Mouse (Mus musculus) CH12.LX (cell line): ENCODE data around the gene Pbx2. TPM values are rescaled to one million over a fixed set of nuclear protein-coding genes. Genes with fewer than 3 reads are reported as not detected.

Experiments used
- DNase-seq: peaks from one replicate; pipeline ENCODE4 v3.0.0-alpha.2; 2013; ENCODE audit errors: extremely low read depth
- H3K27ac ChIP-seq: 2 replicates; pipeline ENCODE4 v1.5.1; 2012; ENCODE audit warnings: low read depth, mild to moderate bottlenecking, control low read depth, moderate library complexity; ENCODE audit not compliant: insufficient read depth
- H3K27me3 ChIP-seq: replicated peaks from 2 replicates; pipeline ENCODE3; 2012; ENCODE audit warnings: inconsistent platforms
- H3K36me3 ChIP-seq, 2 experiments: replicated peaks in 1 of 2; 2 replicates each; pipeline versions ENCODE3 to v1.6.1; 2012; ENCODE audit warnings: inconsistent platforms in 1 of 2, low read length in 1 of 2, mild to moderate bottlenecking in 1 of 2, mixed read lengths in 1 of 2, moderate library complexity in 1 of 2; ENCODE audit not compliant: control insufficient read depth in 1 of 2, insufficient read depth in 1 of 2
- H3K4me1 ChIP-seq, 2 experiments: 2 replicates each; pipeline ENCODE4 v1.6.1; 2012; ENCODE audit warnings: inconsistent platforms in 1 of 2, moderate library complexity in 1 of 2; ENCODE audit not compliant: insufficient read depth in 2 of 2, control insufficient read depth in 1 of 2
- H3K4me2 ChIP-seq: 2 replicates; pipeline ENCODE4 v1.6.1; 2012; ENCODE audit warnings: low read depth, mild to moderate bottlenecking, control low read depth; ENCODE audit not compliant: poor library complexity, insufficient read depth, severe bottlenecking
- H3K4me3 ChIP-seq, 3 experiments: fragments of 150-350 bp in 1 of 3; sonication (generic) in 1 of 3; replicated peaks in 1 of 3; 2 replicates each; pipeline versions ENCODE3 to v1.5.1; 2011 to 2012; ENCODE audit warnings: low read depth in 2 of 3, low read length in 2 of 3, mild to moderate bottlenecking in 2 of 3, moderate library complexity in 2 of 3, control low read depth in 1 of 3, improper control_type of control experiment in 1 of 3, inconsistent platforms in 1 of 3, mixed read lengths in 1 of 3; ENCODE audit not compliant: poor library complexity in 1 of 3
- H3K79me2 ChIP-seq: replicated peaks from 2 replicates; pipeline ENCODE4 v1.6.1; 2012; ENCODE audit warnings: mild to moderate bottlenecking, moderate library complexity; ENCODE audit not compliant: control insufficient read depth, poor library complexity, insufficient read depth, severe bottlenecking; ENCODE audit errors: extremely low read depth
- H3K9ac ChIP-seq: 2 replicates; pipeline ENCODE4 v1.6.1; 2012; ENCODE audit warnings: low read depth, mild to moderate bottlenecking, control low read depth, moderate library complexity; ENCODE audit not compliant: insufficient read depth
- H3K9me3 ChIP-seq: replicated peaks from 2 replicates; pipeline ENCODE3; 2012; ENCODE audit warnings: low read length, inconsistent platforms, mixed read lengths
- BHLHE40 ChIP-seq: IDR thresholded peaks from 2 replicates; pipeline ENCODE4 v1.6.1; 2011; ENCODE audit warnings: mild to moderate bottlenecking, low read depth, low read length, improper control_type of control experiment
- CHD1 ChIP-seq: IDR thresholded peaks from 2 replicates; pipeline ENCODE4 v1.6.1; 2012; ENCODE audit warnings: low read depth, low read length, improper control_type of control experiment, inconsistent platforms
- CTCF ChIP-seq, 2 experiments: IDR thresholded peaks in 1 of 2; conservative IDR thresholded peaks in 1 of 2; 2 replicates each; pipeline ENCODE4 v1.5.1; 2011 to 2012; ENCODE audit warnings: low read depth in 2 of 2, low read length in 2 of 2, improper control_type of control experiment in 1 of 2, inconsistent platforms in 1 of 2, mild to moderate bottlenecking in 1 of 2, moderate library complexity in 1 of 2
- E2F4 ChIP-seq: IDR thresholded peaks from 2 replicates; pipeline ENCODE4 v1.6.1; 2011; ENCODE audit warnings: low read depth, low read length, improper control_type of control experiment; ENCODE audit not compliant: insufficient replicate concordance
- ETS1 ChIP-seq: conservative IDR thresholded peaks from 2 replicates; pipeline ENCODE4 v1.6.1; 2012; ENCODE audit warnings: low read depth, mild to moderate bottlenecking, inconsistent platforms, low read length, improper control_type of control experiment, moderate library complexity
- GABPA ChIP-seq: IDR thresholded peaks from 2 replicates; pipeline ENCODE4 v1.6.1; 2012; ENCODE audit warnings: low read depth, low read length, improper control_type of control experiment, inconsistent platforms; ENCODE audit not compliant: insufficient replicate concordance
- JUN ChIP-seq: IDR thresholded peaks from 2 replicates; pipeline ENCODE4 v1.6.1; 2011; ENCODE audit warnings: low read depth, mild to moderate bottlenecking, low read length, improper control_type of control experiment, moderate library complexity; ENCODE audit not compliant: insufficient read depth
- MAFK ChIP-seq: IDR thresholded peaks from 2 replicates; pipeline ENCODE4 v1.6.1; 2011; ENCODE audit warnings: low read length, improper control_type of control experiment; ENCODE audit not compliant: insufficient replicate concordance
- MAX ChIP-seq: IDR thresholded peaks from 2 replicates; pipeline ENCODE4 v1.6.1; 2011; ENCODE audit warnings: low read length, improper control_type of control experiment
- MAZ ChIP-seq: IDR thresholded peaks from 2 replicates; pipeline ENCODE4 v1.6.1; 2012; ENCODE audit warnings: low read depth, mild to moderate bottlenecking, inconsistent platforms, low read length, improper control_type of control experiment, moderate library complexity
- MEF2A ChIP-seq: IDR thresholded peaks from 2 replicates; pipeline ENCODE4 v1.6.1; 2014; ENCODE audit warnings: low read depth, mild to moderate bottlenecking, inconsistent platforms, low read length, improper control_type of control experiment, borderline replicate concordance
- MXI1 ChIP-seq: IDR thresholded peaks from 2 replicates; pipeline ENCODE4 v1.6.1; 2011; ENCODE audit warnings: mild to moderate bottlenecking, low read depth, low read length, improper control_type of control experiment
- NELFE ChIP-seq: IDR thresholded peaks from 2 replicates; pipeline ENCODE4 v1.6.1; 2011; ENCODE audit warnings: low read depth, low read length, improper control_type of control experiment
- NRF1 ChIP-seq: IDR thresholded peaks from 2 replicates; pipeline ENCODE4 v1.6.1; 2014; ENCODE audit warnings: low read depth, mild to moderate bottlenecking, inconsistent platforms, low read length, improper control_type of control experiment, moderate library complexity
- POLR2AphosphoS2 ChIP-seq: IDR thresholded peaks from 2 replicates; pipeline ENCODE4 v1.6.1; 2011; ENCODE audit warnings: low read depth, low read length, improper control_type of control experiment
- RAD21 ChIP-seq: IDR thresholded peaks from 2 replicates; pipeline ENCODE4 v1.6.1; 2011; ENCODE audit warnings: low read depth, mild to moderate bottlenecking, low read length, improper control_type of control experiment, moderate library complexity
- SIN3A ChIP-seq: IDR thresholded peaks from 2 replicates; pipeline ENCODE4 v1.6.1; 2012; ENCODE audit warnings: low read length, improper control_type of control experiment, inconsistent platforms
- SMC3 ChIP-seq: IDR thresholded peaks from 2 replicates; pipeline ENCODE4 v1.6.1; 2011; ENCODE audit warnings: low read depth, low read length, improper control_type of control experiment
- USF2 ChIP-seq: conservative IDR thresholded peaks from 2 replicates; pipeline ENCODE4 v1.6.1; 2011; ENCODE audit warnings: low read depth, low read length, improper control_type of control experiment
- ZMIZ1 ChIP-seq: IDR thresholded peaks from 2 replicates; pipeline ENCODE4 v1.6.1; 2012; ENCODE audit warnings: low read depth, mild to moderate bottlenecking, inconsistent platforms, low read length, improper control_type of control experiment
- dilution Hi-C: fragments of 300-500 bp; cut with MboI; formaldehyde crosslinking; loops from 2 replicates; pipeline ENCODE4 v1.14.3; 2020; ENCODE audit warnings: low sequenced_read_pairs; ENCODE audit not compliant: extremely low pct_unique_long_range_greater_than_20kb, extremely low pct_ligation_motif_present
- in situ Hi-C: fragments of 300-500 bp; cut with MboI; formaldehyde crosslinking; loops from 3 replicates; pipeline ENCODE4 v1.14.3; 2019; ENCODE audit warnings: low sequenced_read_pairs, low pct_ligation_motif_present, low pct_unique_long_range_greater_than_20kb, mixed read lengths
- polyA plus RNA-seq: library from polyadenylated mRNA; unstranded; fragments of >175 nt; gene quantifications from 2 replicates; pipeline ENCODE4 v1.2.1, GENCODE M21; 2012; ENCODE audit warnings: low read depth; ENCODE audit not compliant: insufficient read length
- total RNA-seq, 2 experiments: library from RNA; depleted of rRNA; stranded (reverse); fragments of 300-350 nt in 1 of 2; fragments of >200 nt in 1 of 2; gene quantifications; 2 replicates each; pipeline ENCODE4 v1.2.3; 2012 to 2014

Pbx2 gene
- total and polyA plus RNA-seq, 3 experiments: 30.0 to 50.5 (median 41.0) TPM

DNA sequence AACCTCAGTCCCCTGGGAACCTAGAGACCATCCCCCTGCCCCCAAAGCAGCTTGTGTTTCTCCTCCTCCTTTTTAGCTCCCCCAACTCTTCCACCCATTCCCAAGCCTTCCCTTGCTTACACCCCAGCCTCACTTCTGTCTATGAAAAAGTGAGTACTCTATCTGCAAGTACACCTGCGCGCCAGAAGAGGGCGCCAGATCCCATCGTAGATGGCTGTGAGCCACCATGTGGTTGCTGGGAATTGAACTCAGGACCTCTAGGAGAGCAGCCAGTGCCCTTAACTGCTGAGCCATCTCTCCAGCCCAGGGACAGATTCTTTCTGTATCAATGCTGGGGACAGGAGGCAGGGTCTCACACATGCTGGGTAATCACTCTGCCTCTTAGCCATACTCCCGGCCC lies 19.2 kb upstream of the Pbx2 start:
- dilution Hi-C loops: no loop called here
- no peaks in the 10 kb centered on the region for H3K79me2 ChIP-seq
- no peak for DNase-seq
- no peak overlapping the region for H3K9ac ChIP-seq
- peaks cover 2 to 4% of the 10 kb centered on the region in 2 experiments; a peak in 3 of 4 replicates for H3K4me1 ChIP-seq
- H3K4me2 ChIP-seq: no peak overlapping the region
- in situ Hi-C loops: no loop called here
- H3K27ac ChIP-seq: no peak overlapping the region
- TF ChIP-seq CTCF (conservative IDR thresholded peaks at IDR 0.05 in 1 of 2, IDR thresholded peaks at IDR 0.05 in 1 of 2; ENCODE audit: low read depth in 2 of 2, low read length in 2 of 2): peak; percentile 27 to 55; a peak in 3 of 4 replicates
- no peak for TF ChIP-seq MEF2A
- no peak for TF ChIP-seq ZMIZ1
- no peak for TF ChIP-seq MAZ
- no peak for TF ChIP-seq JUN
- no peak for TF ChIP-seq ETS1
- peak; percentile 49 for TF ChIP-seq SMC3
- no peak for TF ChIP-seq GABPA
- TF ChIP-seq RAD21: peak; percentile 34
- TF ChIP-seq POLR2AphosphoS2: no peak
- no peak for TF ChIP-seq BHLHE40
- H3K27me3 ChIP-seq: peaks cover 28% of the 10 kb centered on the region
- H3K36me3 ChIP-seq: no peaks in the 10 kb centered on the region
- H3K4me3 ChIP-seq: no peak overlapping the region
- peaks cover 4% of the 10 kb centered on the region for H3K9me3 ChIP-seq

DNA sequence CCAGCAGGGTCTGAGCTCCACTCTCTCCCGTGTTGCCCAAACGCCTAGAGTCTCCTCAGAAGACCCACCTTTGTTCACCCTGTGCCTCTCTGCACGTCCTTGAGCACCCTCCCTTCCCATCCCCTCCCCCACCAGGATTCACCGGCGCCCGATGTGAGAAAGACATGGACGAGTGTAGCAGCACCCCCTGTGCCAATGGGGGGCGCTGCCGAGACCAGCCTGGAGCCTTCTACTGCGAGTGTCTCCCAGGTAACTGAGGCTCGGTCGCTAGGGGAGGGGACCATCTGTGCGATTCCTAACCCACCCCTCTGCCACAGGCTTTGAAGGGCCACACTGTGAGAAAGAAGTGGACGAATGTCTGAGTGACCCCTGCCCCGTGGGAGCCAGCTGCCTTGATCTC lies 18.7 kb upstream of the Pbx2 start:
- peaks cover 2 to 7% of the 10 kb centered on the region in 2 experiments; a peak in 3 of 4 replicates for H3K4me1 ChIP-seq
- in situ Hi-C loops: no loop called here
- dilution Hi-C loops: no loop called here
- no peaks in the 10 kb centered on the region for H3K79me2 ChIP-seq
- no peaks in the 10 kb centered on the region for H3K36me3 ChIP-seq
- peaks cover 4% of the 10 kb centered on the region for H3K9me3 ChIP-seq
- no peak overlapping the region for H3K4me2 ChIP-seq
- H3K4me3 ChIP-seq: no peak overlapping the region
- DNase-seq: no peak
- H3K9ac ChIP-seq: no peak overlapping the region
- TF ChIP-seq NRF1 (no peak), SIN3A (no peak), RAD21 (no peak), MXI1 (no peak), SMC3 (no peak), NELFE (no peak), MAX (no peak), E2F4 (no peak), USF2 (no peak), MAFK (no peak), CHD1 (no peak), ZMIZ1 (no peak), POLR2AphosphoS2 (no peak)
- H3K27me3 ChIP-seq: peaks cover 23% of the 10 kb centered on the region
- no peak overlapping the region for H3K27ac ChIP-seq
